Mouse (Mus musculus): ENCODE results near the gene Rnf10.

Gene Rnf10

GRCm38 (mm10) chr5:115272812-115273548, at the start of gene Rnf10:
Rnf10 (minus strand) TSS chr5:115272898.
- no peak for TF ChIP-seq GATA4 (IDR thresholded peaks at IDR 0.05; ENCODE audit: insufficient replicate concordance, low read length)

GRCm38 (mm10) chr5:115319004-115319940, 46.6 kb upstream of the Rnf10 start:
- peak; percentile 67; the same call in 1 of the 2 replicates for TF ChIP-seq GATA4 (IDR thresholded peaks at IDR 0.05; ENCODE audit: insufficient replicate concordance, low read length)

GRCm38 (mm10) chr5:115317645-115318328, 45.1 kb upstream of the Rnf10 start:
- TF ChIP-seq GATA4 (IDR thresholded peaks at IDR 0.05; ENCODE audit: insufficient replicate concordance, low read length), result no peak

GRCm38 (mm10) chr5:115316968-115317644, 44.4 kb upstream of the Rnf10 start:
- TF ChIP-seq GATA4 (IDR thresholded peaks at IDR 0.05; ENCODE audit: insufficient replicate concordance, low read length), result no peak

- no peak for TF ChIP-seq GATA4 (IDR thresholded peaks at IDR 0.05; ENCODE audit: insufficient replicate concordance, low read length)
Measured at GRCm38 (mm10) chr5:115313668-115313943, 40.9 kb upstream of the Rnf10 start.

- TF ChIP-seq GATA4 (IDR thresholded peaks at IDR 0.05; ENCODE audit: insufficient replicate concordance, low read length), result no peak
Measured at GRCm38 (mm10) chr5:115312816-115313667, 40.3 kb upstream of the Rnf10 start.

GRCm38 (mm10) chr5:115312354-115312753, 39.7 kb upstream of the Rnf10 start:
- no peak for TF ChIP-seq GATA4 (IDR thresholded peaks at IDR 0.05; ENCODE audit: insufficient replicate concordance, low read length)

GRCm38 (mm10) chr5:115301615-115302014, 28.9 kb upstream of the Rnf10 start:
- TF ChIP-seq GATA4 (IDR thresholded peaks at IDR 0.05; ENCODE audit: insufficient replicate concordance, low read length), result no peak

GRCm38 (mm10) chr5:115300792-115301614, 28.3 kb upstream of the Rnf10 start, which contains the start of gene Dynll1:
Dynll1 (minus strand) TSS chr5:115300999.
- TF ChIP-seq GATA4 (IDR thresholded peaks at IDR 0.05; ENCODE audit: insufficient replicate concordance, low read length), result no peak

- no peak for TF ChIP-seq GATA4 (IDR thresholded peaks at IDR 0.05; ENCODE audit: insufficient replicate concordance, low read length)
Measured at GRCm38 (mm10) chr5:115300035-115300744, 27.5 kb upstream of the Rnf10 start.

GRCm38 (mm10) chr5:115296347-115296746, 23.6 kb upstream of the Rnf10 start:
- TF ChIP-seq GATA4 (IDR thresholded peaks at IDR 0.05; ENCODE audit: insufficient replicate concordance, low read length), result no peak

- no peak for TF ChIP-seq GATA4 (IDR thresholded peaks at IDR 0.05; ENCODE audit: insufficient replicate concordance, low read length)
Measured at GRCm38 (mm10) chr5:115294173-115294572, 21.5 kb upstream of the Rnf10 start.

GRCm38 (mm10) chr5:115284735-115285134, 12.0 kb upstream of the Rnf10 start:
- TF ChIP-seq GATA4 (IDR thresholded peaks at IDR 0.05; ENCODE audit: insufficient replicate concordance, low read length), result no peak

All from liver, adult (tissue).